Mouse (Mus musculus) brain, adult 2 months (tissue): ENCODE measurements around the gene Nlrc5.

ENCODE experiments used
- DNase-seq: peaks from one replicate; pipeline ENCODE4 v3.0.0; 2011; ENCODE audit warnings: low read depth, low spot score

Nlrc5 gene

DNA sequence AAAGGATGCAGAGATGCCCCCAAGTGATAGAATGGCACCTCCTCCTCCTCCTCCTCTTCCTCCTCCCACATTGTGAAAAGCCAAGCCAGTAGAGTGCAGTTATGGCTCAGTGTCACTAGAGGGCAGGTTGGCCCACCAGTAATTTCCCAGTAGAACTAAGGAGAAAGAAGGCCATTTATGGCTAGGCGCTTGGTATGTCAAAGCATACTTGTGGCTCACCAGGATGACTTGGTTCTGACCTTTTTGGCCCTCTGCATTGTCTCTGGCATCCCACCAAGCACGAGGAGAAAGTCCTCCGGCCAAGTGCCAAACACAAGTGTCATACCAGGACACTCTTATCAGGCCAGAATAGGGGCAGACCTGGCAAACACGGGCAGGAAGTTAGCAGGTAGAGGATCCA lies 94.1 kb downstream of the Nlrc5 start:
- peak; percentile 72 for DNase-seq

DNA sequence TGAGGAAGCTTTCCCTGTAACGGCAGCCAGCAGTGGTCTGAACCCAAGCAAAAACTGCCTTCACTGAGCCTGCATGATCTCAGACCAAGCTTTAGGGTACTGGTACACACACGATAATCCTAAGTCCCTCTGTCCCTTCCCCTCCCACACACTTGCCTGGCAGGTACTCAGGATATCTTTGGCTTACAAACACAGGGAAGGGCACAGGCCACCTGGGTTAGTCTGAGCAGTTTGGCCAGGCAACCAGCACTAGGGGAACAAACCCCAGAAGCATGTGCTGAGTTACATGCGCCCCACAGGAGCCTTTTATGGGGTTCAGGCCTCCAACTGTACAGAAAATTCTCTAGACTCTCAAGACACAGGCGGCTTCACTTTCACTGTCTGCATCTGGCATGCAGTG lies 95.7 kb downstream of the Nlrc5 start:
- DNase-seq: no peak

DNA sequence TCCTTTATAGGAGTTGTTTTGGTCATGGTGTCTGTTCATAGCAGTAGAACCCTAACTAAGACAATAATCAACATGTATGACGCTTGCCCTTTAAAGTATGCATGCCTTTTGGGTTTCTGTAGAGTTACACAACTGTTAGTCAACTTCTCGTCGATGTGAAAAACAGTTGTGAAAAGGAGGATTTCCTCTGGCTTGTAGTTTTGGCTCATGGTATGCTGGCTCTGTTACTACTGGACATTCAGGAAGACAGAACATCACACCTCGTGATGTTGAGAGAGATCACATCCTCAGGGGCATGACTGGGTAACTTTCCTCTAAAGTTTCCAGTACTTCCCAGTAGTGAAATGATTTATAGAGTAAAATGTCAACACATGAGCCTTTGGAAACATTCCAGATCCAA lies 96.5 kb downstream of the Nlrc5 start:
- DNase-seq: no peak

DNA sequence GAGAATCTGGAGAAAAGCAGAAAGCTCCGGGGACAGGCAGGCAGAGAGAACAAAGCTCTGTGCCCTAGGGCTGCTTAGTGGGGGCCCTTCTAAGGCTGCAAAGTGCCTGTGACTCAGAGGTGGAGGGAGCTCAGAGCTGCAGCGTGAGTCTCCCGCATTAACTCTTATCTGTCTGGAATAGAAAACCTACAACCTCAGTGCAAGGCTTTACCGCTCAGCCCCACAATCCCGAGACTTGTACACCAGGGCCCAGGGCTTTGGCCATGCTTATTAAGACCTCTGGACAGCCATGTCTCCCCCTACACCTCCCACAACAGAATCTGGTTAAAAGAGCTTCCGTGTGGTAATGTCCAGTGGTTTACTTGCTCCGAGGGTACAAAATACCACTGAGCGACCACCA lies 97.8 kb downstream of the Nlrc5 start:
- DNase-seq: peak; percentile 70

DNA sequence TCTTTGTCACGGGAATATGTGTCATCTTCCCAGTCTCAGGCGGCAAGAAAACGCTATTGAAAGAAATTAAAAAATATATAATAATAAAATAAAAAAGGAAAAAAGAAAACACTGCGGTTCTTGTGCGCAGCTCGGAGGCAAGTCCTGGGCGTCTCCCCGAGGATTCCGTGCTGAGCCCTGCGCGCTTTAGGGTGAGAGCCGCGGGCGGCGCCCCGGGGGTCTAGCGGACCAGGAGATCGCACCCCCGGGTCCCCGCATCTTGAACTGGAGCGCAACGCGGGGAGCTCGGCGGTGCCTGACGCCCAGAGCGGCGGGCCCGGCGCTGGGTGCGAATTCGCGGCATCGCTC lies 98.3 kb downstream of the Nlrc5 start:
- DNase-seq: no peak

DNA sequence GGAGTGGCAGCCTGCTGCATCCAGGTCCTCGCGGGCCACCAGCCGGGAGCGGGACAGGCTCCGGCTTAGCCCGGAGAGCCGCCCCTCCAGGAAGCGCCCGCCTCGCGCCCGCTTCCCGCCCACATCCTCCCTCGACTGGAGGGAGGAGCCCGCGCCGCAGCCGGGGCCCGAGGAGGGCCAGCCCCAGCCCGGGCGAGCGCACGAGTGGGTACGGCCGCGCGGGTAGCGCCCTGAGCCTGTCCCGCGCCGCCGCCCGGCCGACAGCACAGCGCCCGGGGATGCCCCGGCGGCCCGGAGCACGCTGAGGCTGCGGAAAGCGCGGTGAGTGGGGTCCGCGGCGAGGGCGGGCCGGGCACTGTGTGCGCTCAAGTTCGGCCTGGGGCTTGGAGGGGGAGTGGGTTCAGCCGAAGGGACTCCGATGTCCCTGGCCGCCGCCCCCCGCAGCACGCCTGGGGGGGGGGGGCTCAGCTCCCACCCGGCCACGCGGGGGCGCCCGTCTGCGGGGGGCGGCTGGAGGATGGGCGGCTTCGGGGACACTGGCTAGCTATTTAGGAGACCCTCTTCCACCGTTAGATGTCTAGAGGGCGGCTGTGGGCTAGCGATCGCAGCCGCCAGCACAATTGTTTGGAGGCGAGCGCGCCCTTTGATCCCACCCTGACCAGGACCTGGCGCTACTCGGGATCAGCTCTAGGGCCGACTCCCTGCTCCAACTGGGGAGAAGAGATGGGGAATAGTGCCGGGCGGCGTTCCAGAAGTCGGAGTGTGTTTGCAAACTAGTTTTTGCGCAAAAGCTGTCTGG lies 98.9 kb downstream of the Nlrc5 start, which contains the start of gene Cpne2:
Cpne2 (plus strand) TSS at position 118 of the 799 bp plus-strand sequence.
- peak; percentile 47 for DNase-seq

DNA sequence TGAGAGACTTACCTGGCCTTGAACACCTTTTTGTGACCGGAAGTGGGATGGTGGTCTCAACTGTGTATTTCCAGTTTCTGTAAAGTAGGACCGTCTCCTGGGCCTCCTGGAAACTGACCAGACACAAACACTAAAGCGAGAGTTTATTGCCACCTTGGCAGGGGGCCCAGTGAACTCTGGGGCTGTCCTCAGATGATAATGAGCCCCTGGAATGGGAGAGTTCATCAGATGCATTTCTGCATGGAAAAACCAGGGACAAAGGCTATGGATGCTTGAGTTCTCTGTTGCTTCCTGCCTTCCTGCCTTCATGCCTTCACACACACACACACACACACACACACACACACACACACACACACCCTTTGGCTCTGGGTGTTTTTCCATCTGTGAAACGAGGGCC lies 100.5 kb downstream of the Nlrc5 start:
- DNase-seq: no peak

DNA sequence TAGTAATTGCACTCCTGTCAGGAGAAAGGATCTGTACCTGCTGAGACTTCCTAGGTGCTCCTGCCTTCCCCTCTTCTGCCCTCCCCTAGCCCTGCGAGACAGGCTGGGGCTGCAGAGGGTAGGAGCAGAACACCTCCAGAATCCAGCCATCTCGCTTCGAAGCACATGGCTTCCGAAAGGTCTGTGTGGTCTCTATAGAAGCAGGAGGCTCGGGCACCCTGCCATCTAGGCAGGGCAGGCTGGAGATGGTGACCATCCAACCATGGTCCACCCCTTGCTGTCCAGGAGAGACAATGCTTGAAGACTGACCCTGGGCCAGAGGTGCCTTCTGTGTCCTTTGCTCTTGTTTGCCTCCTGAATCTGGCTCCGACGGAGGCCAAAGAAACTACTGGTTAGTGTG lies 101.5 kb downstream of the Nlrc5 start:
- no peak for DNase-seq

DNA sequence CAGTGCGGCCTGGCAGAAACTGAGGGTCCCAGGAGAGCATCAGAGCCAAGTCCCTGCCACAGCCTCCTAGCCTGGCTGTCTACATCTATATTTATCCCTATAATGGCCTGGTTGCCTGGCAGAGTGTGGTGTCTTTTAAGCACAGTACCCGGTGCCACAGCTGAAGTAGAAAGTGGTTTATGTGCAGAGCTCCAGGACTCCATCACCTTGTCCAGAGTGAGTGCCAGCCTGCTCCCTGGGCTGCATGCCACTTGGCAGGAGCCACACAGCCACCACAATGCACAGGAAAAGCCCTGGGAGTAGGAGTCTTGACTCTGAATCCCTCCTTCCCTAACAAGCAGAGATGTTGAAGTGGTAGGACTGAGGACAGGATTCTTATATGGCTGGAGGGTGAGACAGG lies 103.3 kb downstream of the Nlrc5 start:
- DNase-seq: no peak

DNA sequence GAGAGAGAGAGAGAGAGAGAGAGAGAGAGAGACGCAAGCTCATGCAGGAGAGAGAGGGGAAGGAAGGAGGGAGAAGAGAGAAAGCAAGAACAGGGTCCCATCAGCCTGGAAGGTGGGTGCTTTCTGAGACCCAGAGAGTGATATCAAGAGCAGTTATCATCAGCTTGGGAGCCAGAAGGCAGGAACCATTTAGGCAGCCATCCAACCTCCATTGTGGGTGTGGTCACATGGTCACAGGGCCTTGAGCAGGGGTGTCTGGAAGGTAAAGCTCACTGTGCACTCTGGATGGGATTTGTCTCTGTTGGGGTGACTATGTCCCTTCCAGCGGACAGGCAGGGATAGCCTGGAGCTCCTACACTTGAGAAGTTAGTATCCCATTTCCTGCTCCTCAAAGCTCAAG lies 105.9 kb downstream of the Nlrc5 start:
- no peak for DNase-seq

DNA sequence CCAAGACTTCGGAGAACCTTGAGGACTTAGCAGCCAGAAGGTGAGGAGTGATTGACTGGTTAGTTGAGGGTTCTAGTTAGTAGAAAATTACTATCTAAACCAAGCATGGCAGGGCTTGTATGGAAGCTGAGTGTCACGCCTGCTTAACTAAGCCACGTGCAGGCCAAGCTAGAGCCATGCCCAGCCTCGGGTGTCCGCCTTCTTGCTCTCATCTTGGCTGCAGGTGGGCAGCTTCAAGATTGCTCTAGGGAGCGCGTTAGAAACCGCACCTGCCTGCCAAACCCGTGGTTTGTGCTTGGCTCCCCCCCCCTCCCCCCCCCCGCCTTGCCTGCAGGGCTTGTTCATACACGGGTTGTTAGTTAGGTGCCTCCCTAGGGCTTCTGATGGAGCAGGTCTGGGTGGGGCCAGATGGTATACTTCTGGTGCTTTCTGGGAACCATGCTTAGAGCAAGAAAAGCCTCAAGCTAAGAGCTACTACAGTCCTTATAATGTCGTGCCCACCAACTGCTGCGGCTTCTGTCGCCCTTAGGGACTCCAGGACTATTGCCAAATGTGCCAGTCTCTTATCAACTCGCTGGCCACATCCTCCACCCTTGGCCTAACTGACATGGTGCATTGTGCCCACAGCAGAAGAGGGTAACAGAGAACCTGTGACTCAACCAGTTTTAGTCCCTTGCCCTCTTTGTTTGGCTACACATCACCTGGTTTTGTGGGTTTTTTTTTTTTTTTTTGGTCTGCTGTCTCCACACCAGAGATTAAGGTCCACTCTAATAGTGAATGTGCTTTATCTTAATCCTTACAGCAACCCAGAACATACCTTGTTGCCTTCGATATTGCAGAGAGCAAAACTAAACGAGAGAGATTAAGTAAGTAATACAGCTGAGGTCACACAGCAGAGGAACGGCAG lies 107.0 kb downstream of the Nlrc5 start:
- DNase-seq: no peak

DNA sequence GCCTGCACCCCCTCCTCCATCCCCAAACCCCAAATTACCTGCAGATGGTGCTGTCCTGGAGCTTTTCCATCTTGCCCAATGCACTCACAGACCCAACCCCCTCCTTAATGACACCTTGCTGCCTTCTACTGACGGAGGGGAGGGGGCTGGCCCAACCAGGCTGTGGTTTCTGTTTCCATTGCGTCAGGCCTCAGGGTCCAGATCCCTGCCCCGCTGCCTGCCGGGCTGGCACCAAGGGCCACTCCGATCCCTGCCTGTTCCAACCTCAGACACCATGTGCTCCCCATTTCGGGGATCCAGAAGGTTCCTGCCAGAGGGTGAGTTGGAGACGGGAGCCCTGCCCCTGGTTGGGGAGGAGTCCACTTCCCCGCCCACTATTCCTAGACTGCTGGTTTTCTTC lies 109.8 kb downstream of the Nlrc5 start:
- DNase-seq: no peak

DNA sequence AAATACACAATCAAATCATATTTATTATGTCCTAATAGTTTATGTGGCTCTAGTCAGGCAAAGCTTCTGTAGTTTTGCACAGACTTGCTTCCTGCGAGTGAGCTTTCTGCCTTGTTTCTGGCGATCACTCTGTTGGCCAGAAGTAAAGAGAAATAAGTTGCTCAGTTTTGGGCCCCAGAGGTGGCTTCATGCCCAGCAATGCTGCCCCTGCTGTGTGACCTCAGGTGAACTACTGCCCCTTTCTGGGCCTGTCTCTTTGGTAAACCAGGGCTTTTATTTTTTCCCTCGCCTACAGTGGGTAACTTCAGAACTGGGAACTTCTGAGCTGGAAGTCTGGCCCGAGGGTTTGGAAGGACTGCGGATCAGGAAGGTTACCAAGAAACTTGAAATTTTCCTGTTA lies 114.9 kb downstream of the Nlrc5 start:
- DNase-seq: no peak

DNA sequence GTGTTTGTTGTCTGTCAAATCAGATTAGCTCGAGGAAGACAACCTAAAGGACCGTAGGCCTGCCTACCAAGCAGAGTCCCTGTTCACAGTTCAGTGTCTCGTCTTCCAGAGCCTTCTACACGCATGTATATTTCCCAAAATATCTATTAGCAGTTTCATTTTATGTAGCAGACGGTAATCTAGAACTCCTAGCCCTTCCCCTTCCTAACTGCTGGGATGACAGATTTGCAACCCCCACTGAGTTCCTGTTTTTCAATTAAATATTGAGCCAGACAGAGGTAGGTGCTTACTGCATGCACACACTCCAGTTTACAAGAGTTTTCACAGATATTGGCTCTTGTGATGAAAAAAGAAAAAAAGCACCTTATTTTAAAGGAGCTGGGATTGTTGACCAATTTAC lies 115.3 kb downstream of the Nlrc5 start:
- no peak for DNase-seq

DNA sequence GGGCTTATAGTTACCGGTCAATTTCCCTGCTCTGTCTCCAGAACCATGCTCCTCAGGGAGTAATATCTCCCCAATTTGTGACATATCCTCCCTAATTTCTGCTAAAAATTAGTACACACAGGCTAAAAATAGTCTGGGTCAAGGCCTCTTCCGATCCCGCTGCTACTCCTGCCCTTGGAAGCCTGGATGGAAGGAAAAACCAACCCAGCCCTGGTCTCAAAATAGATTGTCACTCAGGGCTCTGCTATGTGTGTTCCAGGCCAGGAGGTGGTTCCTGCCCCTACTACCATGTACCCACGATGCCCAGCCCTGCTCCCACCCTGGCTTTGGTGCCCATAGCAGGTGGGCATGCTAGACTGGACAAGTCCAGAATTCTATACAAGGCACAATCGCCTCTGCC lies 115.8 kb downstream of the Nlrc5 start:
- DNase-seq: no peak

DNA sequence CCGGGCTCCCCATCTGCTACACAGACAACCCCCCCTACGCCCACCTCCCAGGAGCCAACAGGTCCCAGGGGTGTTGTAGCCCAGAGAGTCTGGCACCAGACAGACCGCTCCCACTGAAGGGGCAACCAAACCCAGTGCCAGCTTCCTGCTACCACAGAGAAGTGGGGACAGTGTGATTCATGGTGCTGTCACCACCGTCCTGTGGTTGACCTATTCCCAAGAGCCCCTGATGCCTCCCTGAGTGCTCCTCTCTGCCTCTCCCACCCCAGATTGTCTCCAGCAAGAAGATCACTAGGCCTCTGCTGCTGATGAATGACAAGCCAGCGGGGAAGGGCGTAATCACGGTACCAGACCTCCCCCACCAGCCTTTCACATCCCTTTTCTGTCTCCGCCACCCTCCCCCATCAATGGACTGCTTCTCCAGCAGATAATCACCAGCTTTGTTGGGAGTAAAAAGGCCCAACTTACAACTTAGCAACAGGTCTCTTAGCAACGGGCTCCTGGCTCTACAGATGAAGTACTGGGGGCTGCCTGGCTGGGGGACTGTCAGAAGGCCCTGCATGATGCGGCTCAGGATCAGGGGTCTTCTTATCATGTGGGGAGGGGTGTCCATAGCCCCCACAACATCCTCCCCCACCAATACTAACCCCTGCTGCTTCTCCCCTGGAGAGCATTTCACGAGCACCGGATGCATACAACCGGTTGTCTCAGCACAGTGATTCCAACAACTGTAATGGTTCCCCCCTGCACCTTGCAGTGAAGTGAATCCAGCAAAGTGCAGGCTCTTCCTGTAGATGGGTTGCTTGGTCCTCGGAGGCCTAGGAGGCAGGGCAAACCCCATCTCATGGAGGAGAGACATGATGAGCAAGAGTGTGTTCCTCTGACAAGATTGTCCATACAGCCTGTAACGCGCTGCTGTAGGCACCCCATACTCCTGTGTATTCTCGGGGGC lies 117.6 kb downstream of the Nlrc5 start:
- peak; percentile 89 for DNase-seq

DNA sequence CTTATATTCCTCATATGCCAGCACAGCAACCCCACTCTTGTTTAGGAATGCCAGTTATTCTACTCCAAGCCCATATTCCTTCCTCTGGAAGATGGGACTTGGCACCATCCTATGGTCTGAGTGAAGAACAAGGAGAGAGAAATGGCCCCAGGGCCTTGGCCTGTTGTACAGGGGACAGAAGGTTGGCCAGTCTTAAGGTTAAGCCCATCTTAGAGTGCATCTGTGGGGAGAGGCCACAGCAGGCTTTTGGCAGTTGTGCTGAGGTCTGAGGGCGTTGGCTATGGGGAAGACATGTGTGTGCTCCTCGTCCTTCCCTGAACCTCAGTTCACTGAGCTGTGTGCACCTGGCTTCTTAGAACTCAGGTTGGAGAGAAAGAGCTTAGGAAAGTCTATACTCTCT lies 118.5 kb downstream of the Nlrc5 start:
- DNase-seq: no peak

DNA sequence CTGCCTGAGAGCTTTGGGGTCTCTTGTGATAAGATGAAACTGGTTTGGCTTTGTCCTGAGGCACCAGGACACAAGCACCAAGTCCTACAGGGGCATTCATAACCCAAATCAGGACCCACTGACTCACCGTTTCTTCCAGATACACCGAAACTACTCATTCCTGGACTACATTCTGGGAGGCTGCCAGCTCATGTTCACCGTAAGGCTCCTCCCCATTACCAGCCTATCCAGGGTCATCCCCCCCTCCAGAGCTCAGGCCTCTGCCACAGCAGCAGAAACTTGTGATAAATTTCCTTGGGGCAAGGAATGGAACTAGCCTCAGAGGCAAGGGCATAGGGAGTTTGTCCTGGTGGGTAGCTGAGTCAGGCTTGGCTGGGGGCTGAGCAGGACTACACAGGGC lies 123.1 kb downstream of the Nlrc5 start:
- DNase-seq: no peak

DNA sequence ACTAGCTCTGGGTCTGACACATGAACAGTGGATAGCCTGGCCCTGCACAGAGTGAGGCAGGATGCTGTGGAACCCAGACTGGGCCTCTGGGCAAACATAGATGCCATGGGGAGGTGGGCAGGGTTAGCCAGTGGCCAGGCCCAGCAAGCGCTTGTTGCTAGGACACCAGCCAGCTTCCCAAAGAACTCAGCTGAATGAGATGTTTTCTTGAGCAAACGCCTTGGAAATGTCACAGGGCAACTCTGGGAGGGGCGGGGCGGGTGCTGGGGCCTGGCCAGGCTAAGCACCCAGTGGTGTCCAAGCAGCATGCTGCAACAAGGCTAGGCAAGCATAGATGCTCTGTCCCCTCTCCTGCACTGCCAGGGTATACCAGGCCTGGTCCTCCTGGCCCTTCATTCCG lies 127.1 kb downstream of the Nlrc5 start:
- peak; percentile 32 for DNase-seq

DNA sequence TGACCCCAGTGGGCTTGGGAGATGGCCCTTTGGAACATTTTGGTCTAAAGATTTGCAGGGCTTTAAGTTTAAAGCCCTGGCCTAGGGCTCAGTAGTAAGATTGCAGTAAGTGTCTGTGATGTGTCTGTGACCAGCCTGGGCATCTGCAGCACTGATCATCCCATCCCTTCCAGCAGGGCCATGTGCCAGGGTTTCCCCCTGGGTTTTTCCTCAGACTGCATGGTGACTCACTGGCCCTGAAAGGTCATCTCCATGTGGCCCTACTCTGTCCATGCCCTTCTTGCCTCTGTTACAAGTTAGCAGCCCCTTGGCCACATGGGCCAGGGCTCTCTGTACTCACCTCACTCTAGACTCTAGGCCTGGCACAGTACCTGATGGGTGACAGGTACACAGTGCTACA lies 130.3 kb downstream of the Nlrc5 start:
- DNase-seq: no peak

DNA sequence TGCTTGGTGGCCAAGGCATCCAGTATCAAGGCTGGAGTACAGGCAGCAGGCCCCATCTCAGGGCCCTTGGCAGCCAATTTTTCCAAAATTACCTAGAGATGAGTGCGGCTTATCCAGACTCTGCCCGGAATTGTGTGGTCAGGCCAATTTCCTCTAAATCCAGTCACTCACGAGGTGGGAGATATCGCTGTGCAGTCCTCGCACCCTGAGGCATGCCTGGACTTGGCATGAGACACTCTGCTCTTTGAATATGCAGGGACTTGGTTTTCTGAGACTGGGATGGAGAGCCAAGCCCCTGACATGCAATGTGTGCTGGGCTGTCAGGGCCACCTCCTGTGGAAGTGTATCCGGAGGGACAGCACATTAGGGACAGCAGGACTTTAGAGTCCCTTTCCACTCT lies 131.9 kb downstream of the Nlrc5 start:
- DNase-seq: no peak
